ENCODE assay signal across 8 mouse cellular contexts in genomic region chr6:124477922-124478651, GRCm38 (mm10). TPM values are rescaled to one million over a fixed set of nuclear protein-coding genes. Genes with fewer than 3 reads are reported as not detected.
DNase-seq lines count a peak whose midpoint lies in the region; ATAC-seq and TF ChIP-seq lines count a peak whose summit lies in the region.

No protein-coding gene starts in this region.

- peak; percentile 86 for ATAC-seq in Patski

- peak; percentile 42 for DNase-seq in adrenal gland, adult 2 months
- no peak for DNase-seq in adrenal gland, postnatal 36 days
- peak; percentile 68 for DNase-seq in Patski (ENCODE audit: low read depth, low spot score)
- DNase-seq in heart, postnatal 36 days = peak; percentile 31 to 38
- no peak for DNase-seq in ovary, postnatal 36 days (ENCODE audit: low spot score)
- no peak for DNase-seq in spleen, postnatal 4 days (ENCODE audit: low spot score in 2 of 2)
- no peak for DNase-seq in left cerebral cortex, adult 9 months (ENCODE audit: low spot score in 2 of 2)

- no peaks in the 10 kb centered on the region for H3K36me3 ChIP-seq in macrophage (ENCODE audit: inconsistent target)

- CTCF ChIA-PET in Patski (lab: Charles Lee) = no interaction called here

- H3K79me2 ChIP-seq in macrophage (ENCODE audit: inconsistent target) = no peaks in the 10 kb centered on the region

- POLR2A ChIA-PET in Patski (lab: Charles Lee) = no interaction called here

- TF ChIP-seq CTCF in Patski (IDR thresholded peaks at IDR 0.05) = no peak

- peak overlapping the region; percentile 65 for H3K27ac ChIP-seq in macrophage

- in situ Hi-C loops in Patski (cut with MboI; ENCODE audit: low pct_unique_long_range_greater_than_20kb) = loop anchor here (10.0 to 25.0 kb wide), 3 partner anchors 67 to 284 kb away; partner anchors contain the start of genes Atn1, C1s1, Eno2 and Gm45234

- H3K4me3 ChIP-seq in macrophage (ENCODE audit: inconsistent target) = no peak overlapping the region

- intact Hi-C loops in heart, postnatal 36 days (cut with DNase I) = no loop called here

- 8% methylated on average over 17 of the region's 17 CpGs for WGBS in macrophage (ENCODE audit: missing documents)

- no peaks in the 10 kb centered on the region for H3K27me3 ChIP-seq in Patski

RNA-seq across cellular contexts. Expression of gene Clstn3, which starts 13.5 kb away (rescaled TPM):
- 100 to 1,000 TPM in 1 of 2 experiments, 10 to 100 TPM in 1; 91.8 to 146 TPM for total RNA-seq in adrenal gland, adult 2 months (2021)
- polyA plus RNA-seq in adrenal gland, adult 2 months (2012; rRNA removed) = 62.4 and 91.3 TPM in 2 replicates
- 10 to 100 TPM; 54.9 to 78.2 TPM for total RNA-seq in adrenal gland, postnatal 36 days (2021)
- polyA plus RNA-seq in Patski (2021) = 0.68 TPM
- 1 to 10 TPM in 1 of 2 experiments, under 1 TPM in 1; 0.73 to 2.1 TPM for total RNA-seq in heart, postnatal 36 days (2021)
- total RNA-seq in macrophage (2018; cell fraction: chromatin; rRNA removed) = not detected
- total RNA-seq in macrophage (2018; cell fraction: cytosol; rRNA removed) = under 1 TPM in 19 of 26 experiments, not detected in 7; 0.05 to 0.60 (median 0.26) TPM
- total RNA-seq in macrophage (2018; cell fraction: nucleus; rRNA removed) = under 1 TPM in 1 of 26 experiments, not detected in 25; 0.21 TPM
- 0.08 to 0.34 TPM in 2 of 3 replicates, not detected in the other for polyA plus RNA-seq in macrophage (2018)

RNA-seq across cellular contexts. Expression of gene C1rl, which starts 14.8 kb away (rescaled TPM):
- 10 to 100 TPM; 20.6 to 22.0 TPM for total RNA-seq in adrenal gland, adult 2 months (2021)
- 11.2 and 13.4 TPM in 2 replicates for polyA plus RNA-seq in adrenal gland, adult 2 months (2012; rRNA removed)
- 10 to 100 TPM; 11.8 to 15.5 TPM for total RNA-seq in adrenal gland, postnatal 36 days (2021)
- polyA plus RNA-seq in Patski (2021) (20.3 TPM), macrophage (2018) (2.9 to 4.9 TPM (median 3.0 TPM) in 3 replicates)
- total RNA-seq in heart, postnatal 36 days (2021) = 1 to 10 TPM; 1.2 TPM
- total RNA-seq in macrophage (2018; cell fraction: chromatin; rRNA removed) = 1 to 10 TPM in 16 of 26 experiments, under 1 TPM in 9, not detected in 1; 0.21 to 6.1 (median 1.7) TPM
- total RNA-seq in macrophage (2018; cell fraction: cytosol; rRNA removed) = 10 to 100 TPM in 7 of 26 experiments, 1 to 10 TPM in 19; 2.2 to 14.2 (median 5.8) TPM
- 10 to 100 TPM in 6 of 26 experiments, 1 to 10 TPM in 19, under 1 TPM in 1; 0.99 to 15.8 (median 4.8) TPM for total RNA-seq in macrophage (2018; cell fraction: nucleus; rRNA removed)

RNA-seq across cellular contexts. Expression of gene C1ra, which starts 34.1 kb away (rescaled TPM):
- total RNA-seq in adrenal gland, adult 2 months (2021) = 10 to 100 TPM; 48.6 to 68.2 TPM
- polyA plus RNA-seq in adrenal gland, adult 2 months (2012; rRNA removed) = 20.3 and 27.2 TPM in 2 replicates
- total RNA-seq in adrenal gland, postnatal 36 days (2021) = 10 to 100 TPM; 38.7 to 52.4 TPM
- polyA plus RNA-seq in Patski (2021) (59.0 TPM), macrophage (2018) (3.5 to 6.5 TPM (median 4.8 TPM) in 3 replicates)
- 10 to 100 TPM; 13.7 TPM for total RNA-seq in heart, postnatal 36 days (2021)
- total RNA-seq in macrophage (2018; cell fraction: chromatin; rRNA removed) = 10 to 100 TPM in 1 of 26 experiments, 1 to 10 TPM in 19, under 1 TPM in 4, not detected in 2; 0.46 to 16.2 (median 1.4) TPM
- 10 to 100 TPM in 6 of 26 experiments, 1 to 10 TPM in 20; 2.2 to 12.5 (median 5.3) TPM for total RNA-seq in macrophage (2018; cell fraction: cytosol; rRNA removed)
- 10 to 100 TPM in 13 of 26 experiments, 1 to 10 TPM in 13; 2.2 to 20.5 (median 9.9) TPM for total RNA-seq in macrophage (2018; cell fraction: nucleus; rRNA removed)

Comparison
In these comparisons a context has a peak if more than half of its experiments do, and no peak if none do; other contexts are left out.
1. DNase-seq: peak in adrenal gland, adult 2 months (single experiment), Patski (single experiment) and heart, postnatal 36 days (2 of 2); none in adrenal gland, postnatal 36 days (0 of 2), ovary, postnatal 36 days (single experiment), spleen, postnatal 4 days (0 of 2) and left cerebral cortex, adult 9 months (0 of 2).
2. RNA of gene Clstn3, which starts 13.5 kb away (total RNA-seq): 91.8 to 146 TPM in adrenal gland, adult 2 months and 54.9 to 78.2 TPM in adrenal gland, postnatal 36 days; 0.73 to 2.1 TPM in heart, postnatal 36 days; every median in the first group is over 10 times any median in the second.
3. RNA of gene C1rl, which starts 14.8 kb away (total RNA-seq): 20.6 to 22.0 TPM in adrenal gland, adult 2 months and 11.8 to 15.5 TPM in adrenal gland, postnatal 36 days; 1.2 TPM in heart, postnatal 36 days; every median in the first group is over 4 times any median in the second.